Mouse (Mus musculus) heart, adult 8-10 months (tissue): Measurements from ENCODE around the gene Gm21244. TPM values are rescaled to one million over a fixed set of nuclear protein-coding genes. Genes with fewer than 3 reads are reported as not detected.
"Not testable (repeated sequence)": the region's sequence is repeated elsewhere in the genome, so short reads cannot be mapped to it uniquely, and the experiment has no call there.

Source experiments
- DNase-seq: peaks from one replicate; pipeline ENCODE4 v3.0.0; 2022; ENCODE audit warnings: low spot score
- total RNA-seq, 4 experiments: library from RNA; stranded (reverse); gene quantifications; 2 replicates each; pipeline ENCODE4 v1.2.4; 2022

Gene Gm21244
- not detected for total RNA-seq

DNA sequence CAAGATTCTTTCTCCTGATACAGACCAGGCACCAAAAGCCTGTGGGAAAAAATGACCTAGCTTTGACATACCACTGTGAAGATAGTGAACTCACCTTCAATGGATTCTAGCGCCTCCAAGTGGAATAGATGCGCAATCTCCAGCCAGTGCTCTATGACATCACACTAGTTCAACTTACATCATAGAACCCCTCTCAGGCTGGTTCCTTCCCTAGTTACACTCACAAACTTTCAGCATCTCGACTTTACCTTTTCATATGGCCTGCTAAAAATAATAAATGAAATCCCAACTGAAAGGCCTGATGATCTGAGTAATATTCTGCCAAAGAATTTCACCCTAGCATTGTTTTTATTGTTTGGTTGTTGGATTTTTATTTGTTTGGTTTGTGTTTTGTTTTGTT is at the start of gene Gm21244:
TSS of gene Gm21244 (minus strand) at position 101 of the 400 bp plus-strand sequence.
- DNase-seq = not testable (repeated sequence)

Other genes with a start within 250 kb of the Gm21244 start
- gene Gm28998, start 84.5 kb upstream of the Gm21244 start, total RNA-seq = not detected
- not detected for gene Gm21788, start 235.7 kb upstream of the Gm21244 start, total RNA-seq